Mouse (Mus musculus) liver, embryonic 13.5 days (tissue): ENCODE results near the gene Tmem210. TPM values are rescaled to one million over a fixed set of nuclear protein-coding genes. Genes with fewer than 3 reads are reported as not detected.
A peak's percentile ranks its signal among the peaks of the same experiment; 100 is the strongest.

Experiments used
- ATAC-seq: fragments of 200-750 bp; cut with Nextera tagmentation; 2 replicates; pipeline ENCODE4 v1.8.0; 2017; ENCODE audit warnings: low read depth, mild to moderate bottlenecking, moderate number of reproducible peaks, moderate library complexity
- DNase-seq: peaks from one replicate; pipeline ENCODE4 v3.0.0; 2022
- H3K27ac ChIP-seq: fragments of 300-500 bp; sonication (generic); 2 replicates; pipeline ENCODE4 v1.5.1; 2015; ENCODE audit warnings: moderate library complexity, mild to moderate bottlenecking, inconsistent platforms
- H3K27me3 ChIP-seq: fragments of 300-500 bp; sonication (generic); 2 replicates; pipeline ENCODE4 v1.6.1; 2015; ENCODE audit warnings: mild to moderate bottlenecking, inconsistent platforms
- H3K36me3 ChIP-seq: fragments of 300-500 bp; sonication (generic); 2 replicates; pipeline ENCODE4 v1.6.1; 2015; ENCODE audit warnings: mild to moderate bottlenecking, inconsistent platforms
- H3K4me1 ChIP-seq: fragments of 300-500 bp; sonication (generic); replicated peaks from 2 replicates; pipeline ENCODE4 v1.6.1; 2015; ENCODE audit warnings: inconsistent platforms
- H3K4me2 ChIP-seq: fragments of 300-500 bp; sonication (generic); 2 replicates; pipeline ENCODE4 v1.6.1; 2015; ENCODE audit warnings: inconsistent platforms, mild to moderate bottlenecking, moderate library complexity
- H3K4me3 ChIP-seq: fragments of 300-500 bp; sonication (generic); replicated peaks from 2 replicates; pipeline ENCODE4 v1.5.1; 2015; ENCODE audit warnings: mild to moderate bottlenecking, inconsistent platforms
- H3K9ac ChIP-seq: fragments of 300-500 bp; sonication (generic); 2 replicates; pipeline ENCODE4 v1.6.1; 2015; ENCODE audit warnings: mild to moderate bottlenecking, inconsistent platforms
- H3K9me3 ChIP-seq: fragments of 300-500 bp; sonication (generic); replicated peaks from 2 replicates; pipeline ENCODE4 v1.6.1; 2016; ENCODE audit warnings: inconsistent platforms
- WGBS: fragments of 180-500 bp; shearing (Covaris S2); methylation state at CpG from one replicate; pipeline ENCODE4 v1.1.7; 2015; ENCODE audit not compliant: insufficient replicate concordance; 5-methylcytosine and 5-hydroxymethylcytosine counted together
- polyA plus RNA-seq: library from polyadenylated mRNA; unstranded; fragments of >200 nt; fragmentation: Nextera tagmentation; extraction: Ambion mirVana; gene quantifications from 2 replicates; pipeline ENCODE4 v1.2.1, GENCODE M21; 2015

Tmem210 gene
- polyA plus RNA-seq, 1 experiment from 2014 or later = not detected

DNA sequence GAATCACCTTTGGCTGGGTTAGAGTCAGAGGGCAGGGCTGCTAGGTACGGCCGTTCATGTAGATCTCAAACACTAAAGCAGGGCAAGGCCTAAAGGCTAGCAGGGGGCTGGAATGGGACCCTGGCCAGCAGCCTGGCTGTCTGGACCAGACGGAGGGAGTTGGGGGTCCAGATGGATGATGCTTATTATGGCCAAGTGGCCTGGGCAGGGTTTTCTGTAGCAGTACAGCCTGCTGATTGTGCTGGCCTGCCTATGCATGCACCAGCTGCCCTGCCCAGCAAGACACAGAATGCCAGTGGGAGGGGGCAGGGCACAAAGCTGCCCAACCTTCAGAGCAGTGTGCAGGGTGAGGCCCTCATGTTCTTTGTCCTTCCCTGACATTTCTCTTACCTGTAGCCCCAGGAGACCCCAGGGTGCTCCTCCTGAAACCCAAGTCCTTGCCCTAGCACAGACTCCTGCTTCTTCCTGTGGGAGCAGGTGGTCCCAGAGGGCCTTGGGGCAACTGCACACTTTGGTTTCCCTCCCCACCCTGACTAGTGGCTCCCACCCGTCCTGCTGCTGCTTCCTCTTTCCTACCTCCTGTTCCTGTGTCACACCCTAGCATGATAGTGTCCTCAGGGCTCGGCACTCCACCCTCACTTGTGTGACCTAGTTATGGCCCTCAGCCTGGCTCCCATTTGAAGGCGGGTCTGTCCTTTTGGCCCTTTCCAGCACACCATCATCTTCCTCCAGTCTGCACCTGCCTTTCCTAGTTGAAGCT is 21.9 kb upstream of the Tmem210 start:
- Histone ChIP-seq H3K4me2 (peak overlapping the region; percentile 99), H3K9ac (peak overlapping the region; percentile 37), H3K9me3 (no peaks in the 10 kb centered on the region), H3K36me3 (peaks cover 30% of the 10 kb centered on the region), H3K4me1 (peaks cover 83% of the 10 kb centered on the region), H3K4me3 (peak overlapping the region; percentile 29), H3K27me3 (0 out of 2 replicates have a peak, but pooled peaks cover 10% of the 10 kb centered on the region), H3K27ac (peak overlapping the region; percentile 66; the same call in 1 of the 2 replicates)
- DNase-seq (no peak), ATAC-seq (no peak)
- WGBS = 43% methylated on average over 6 of the region's 6 CpGs

DNA sequence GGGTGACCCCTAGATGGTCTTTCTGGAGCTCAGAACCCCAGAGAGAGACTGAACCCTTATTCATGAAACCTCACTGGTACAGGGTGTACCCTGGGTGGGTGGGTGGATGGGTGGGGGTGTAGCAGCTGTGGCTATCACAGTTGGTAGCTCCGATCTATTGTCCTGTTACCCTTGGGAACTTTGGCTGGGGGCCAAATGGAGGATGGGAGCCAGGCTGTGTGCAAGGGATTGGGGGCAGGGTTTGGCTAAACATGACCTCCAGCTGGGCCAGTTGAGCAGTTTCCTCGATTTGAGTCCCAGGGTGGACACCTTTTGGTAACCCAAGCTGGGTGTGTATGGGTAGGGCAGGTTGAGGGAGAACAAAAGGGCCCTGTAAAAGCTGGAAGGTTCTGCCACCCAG is 21.2 kb upstream of the Tmem210 start:
- Histone ChIP-seq H3K9me3 (no peaks in the 10 kb centered on the region), H3K4me3 (0 out of 2 replicates have a peak overlapping the region, but pooled peaks have one; percentile 29), H3K27me3 (0 out of 2 replicates have a peak, but pooled peaks cover 10% of the 10 kb centered on the region), H3K4me1 (peaks cover 85% of the 10 kb centered on the region), H3K27ac (peak overlapping the region; percentile 66), H3K36me3 (peaks cover 32% of the 10 kb centered on the region), H3K9ac (peak overlapping the region; percentile 37), H3K4me2 (peak overlapping the region; percentile 99)
- WGBS = 49% methylated on average over 2 of the region's 2 CpGs
- no peak for ATAC-seq
- no peak for DNase-seq

DNA sequence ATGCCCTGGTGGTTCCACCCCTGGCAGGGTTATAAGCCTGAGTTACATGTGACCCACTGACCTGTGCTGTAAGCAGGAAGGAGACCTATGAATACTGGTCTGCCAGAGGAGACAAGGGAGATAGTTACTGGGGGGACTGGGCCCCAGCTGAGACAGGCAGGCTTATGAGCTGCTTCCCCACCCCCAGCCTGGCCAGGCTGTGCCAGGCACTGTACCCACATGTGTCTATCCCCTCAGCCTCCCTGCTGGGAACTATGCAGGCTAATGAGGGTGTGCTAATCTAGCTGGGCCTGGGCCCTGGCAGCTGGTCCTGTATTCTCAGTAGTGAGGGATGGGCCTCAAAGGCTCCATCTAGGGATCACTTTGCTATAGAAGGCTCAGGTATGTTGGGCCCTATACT is 20.7 kb upstream of the Tmem210 start:
- DNase-seq (no peak), ATAC-seq (no peak)
- peak overlapping the region; percentile 66 for H3K27ac ChIP-seq
- H3K36me3 ChIP-seq = peaks cover 32% of the 10 kb centered on the region
- H3K27me3 ChIP-seq = 0 out of 2 replicates have a peak, but pooled peaks cover 10% of the 10 kb centered on the region
- H3K4me1 ChIP-seq = peaks cover 80% of the 10 kb centered on the region
- no peaks in the 10 kb centered on the region for H3K9me3 ChIP-seq
- H3K4me2 ChIP-seq = 0 out of 2 replicates have a peak overlapping the region, but pooled peaks have one; percentile 99
- no peak overlapping the region for H3K4me3 ChIP-seq
- H3K9ac ChIP-seq = peak overlapping the region; percentile 37

DNA sequence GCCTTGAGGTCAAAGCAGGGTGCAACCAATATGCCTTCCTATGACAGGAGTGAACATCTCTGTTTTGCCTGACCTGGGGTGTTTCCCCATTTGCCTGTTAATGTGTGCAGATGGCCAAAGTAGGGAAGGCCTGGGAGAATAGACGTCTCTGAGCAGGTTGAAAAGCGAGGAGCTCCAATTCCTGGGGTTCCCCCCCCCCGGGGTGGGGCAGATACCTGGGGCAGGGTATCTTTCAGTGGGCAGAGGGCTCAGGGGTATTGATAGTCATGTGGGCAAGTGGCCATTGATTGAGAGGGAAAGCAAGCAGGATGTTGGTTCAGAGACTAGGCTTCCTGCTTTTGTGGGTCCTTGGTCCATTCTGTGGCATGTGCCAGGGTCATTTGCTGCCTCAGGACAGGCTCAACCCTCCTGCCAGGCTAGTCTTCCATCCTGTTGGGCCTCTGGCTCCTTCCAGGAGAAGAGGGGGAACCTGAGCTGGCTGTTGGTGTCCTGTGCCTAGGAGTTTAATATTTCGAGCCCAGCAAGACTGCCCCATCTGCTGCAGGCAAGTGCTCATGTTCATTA is 20.1 kb upstream of the Tmem210 start:
- no peak for DNase-seq
- peaks cover 81% of the 10 kb centered on the region for H3K4me1 ChIP-seq
- 69% methylated on average over 4 of the region's 4 CpGs for WGBS
- peak overlapping the region; percentile 16; the same call in 1 of the 2 replicates for H3K27ac ChIP-seq
- no peak overlapping the region for H3K4me3 ChIP-seq
- H3K9ac ChIP-seq = 0 out of 2 replicates have a peak overlapping the region, but pooled peaks have one; percentile 7
- peaks cover 32% of the 10 kb centered on the region for H3K36me3 ChIP-seq
- ATAC-seq = no peak
- no peak overlapping the region for H3K4me2 ChIP-seq
- no peaks in the 10 kb centered on the region for H3K9me3 ChIP-seq
- 0 out of 2 replicates have a peak, but pooled peaks cover 10% of the 10 kb centered on the region for H3K27me3 ChIP-seq

DNA sequence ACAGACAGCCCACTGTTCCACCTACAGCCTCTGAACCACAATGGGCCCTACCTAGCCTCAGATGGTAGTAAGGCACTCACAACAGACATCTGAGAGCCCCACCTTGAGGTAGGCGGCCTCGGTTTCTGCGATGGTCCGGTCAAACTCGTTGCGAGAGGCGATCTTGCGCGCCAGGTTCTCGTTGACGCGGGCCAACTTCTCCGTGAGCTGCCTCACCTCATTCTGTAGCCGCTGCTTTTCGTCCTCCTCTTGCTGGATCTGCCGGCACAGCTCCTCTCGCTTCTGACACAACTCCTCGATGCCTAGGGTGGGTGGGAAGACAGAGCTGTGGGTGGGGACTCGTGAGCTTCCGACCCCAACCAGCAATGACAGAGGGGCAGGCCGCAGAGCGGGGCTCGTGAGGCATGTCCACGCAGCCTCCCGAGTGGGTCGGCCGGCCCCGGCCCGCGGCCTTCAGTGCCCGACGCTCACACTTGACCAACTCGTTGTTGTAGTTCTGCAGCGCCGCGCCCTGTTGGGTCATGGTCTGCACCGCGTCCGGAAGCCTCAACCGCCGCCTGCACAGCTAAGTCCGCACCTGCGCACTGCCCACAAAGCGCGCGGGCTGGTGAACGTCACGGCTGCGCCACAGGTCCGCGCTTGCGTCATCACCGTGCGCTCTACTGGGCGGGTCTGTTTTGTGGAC is 16.0 kb upstream of the Tmem210 start, which contains the start of the genes Ssna1 and Anapc2:
Gene Ssna1, minus strand, starts transcription at position 612 of the 685 bp plus-strand sequence.
Gene Anapc2, plus strand, starts transcription at position 652 of the 685 bp plus-strand sequence.
- H3K27ac ChIP-seq = peak within 1 kb of the TSS; percentile 86
- H3K4me1 ChIP-seq = peaks cover 52% of the 10 kb centered on the region
- H3K9ac ChIP-seq = peak within 1 kb of the TSS; percentile 90
- peak within 1 kb of the TSS; percentile 94 for H3K4me3 ChIP-seq
- H3K27me3 ChIP-seq = no peaks in the 10 kb centered on the region
- peaks cover 69% of the 10 kb centered on the region for H3K36me3 ChIP-seq
- peak within 1 kb of the TSS; percentile 93 for H3K4me2 ChIP-seq
- H3K9me3 ChIP-seq = no peaks in the 10 kb centered on the region
- WGBS = under 1% methylated on average over 55 of the region's 55 CpGs
- DNase-seq = peak; percentile 97
- peak; percentile 94 for ATAC-seq

DNA sequence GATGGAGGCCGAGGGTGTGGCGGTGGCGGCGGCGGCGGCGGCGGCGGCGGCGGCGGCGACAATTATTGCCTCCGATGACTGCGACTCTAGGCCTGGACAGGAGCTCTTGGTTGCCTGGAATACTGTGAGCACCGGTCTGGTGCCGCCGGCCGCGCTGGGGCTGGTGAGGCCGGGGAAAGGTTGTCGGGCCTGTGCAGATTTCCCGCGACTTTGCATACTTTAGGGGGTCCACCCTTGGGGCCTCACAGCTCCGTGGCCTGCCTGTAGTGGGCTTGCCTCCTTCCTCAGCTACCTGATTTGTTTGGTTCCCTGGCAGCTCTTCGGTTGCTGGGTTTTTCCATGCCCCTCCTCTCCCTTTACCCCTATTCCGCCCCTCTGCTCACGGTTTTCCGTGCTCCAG is 15.4 kb upstream of the Tmem210 start:
- DNase-seq = no peak
- Histone ChIP-seq H3K9me3 (no peaks in the 10 kb centered on the region), H3K4me2 (peak overlapping the region; percentile 93), H3K36me3 (peaks cover 74% of the 10 kb centered on the region), H3K27ac (peak overlapping the region; percentile 86), H3K4me1 (peaks cover 46% of the 10 kb centered on the region), H3K4me3 (peak overlapping the region; percentile 94), H3K9ac (peak overlapping the region; percentile 90), H3K27me3 (no peaks in the 10 kb centered on the region)
- ATAC-seq = peak; percentile 55
- WGBS = under 1% methylated on average over 29 of the region's 29 CpGs

DNA sequence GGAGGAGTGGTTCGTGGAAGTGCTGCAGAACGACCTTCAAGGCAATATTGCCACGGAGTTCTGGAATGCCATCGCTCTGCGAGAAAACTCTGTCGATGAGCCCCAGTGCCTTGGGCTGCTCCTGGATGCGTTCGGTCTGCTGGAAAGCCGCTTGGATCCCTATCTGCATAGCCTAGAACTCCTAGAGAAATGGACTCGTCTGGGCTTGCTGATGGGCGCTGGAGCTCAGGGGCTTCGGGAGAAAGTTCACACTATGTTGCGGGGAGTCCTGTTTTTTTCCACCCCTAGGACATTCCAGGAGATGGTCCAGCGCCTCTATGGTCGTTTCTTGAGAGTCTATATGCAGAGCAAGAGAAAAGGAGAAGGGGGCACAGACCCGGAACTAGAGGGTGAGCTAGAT is 14.9 kb upstream of the Tmem210 start:
- 32% methylated on average over 16 of the region's 16 CpGs for WGBS
- Histone ChIP-seq H3K4me1 (peaks cover 41% of the 10 kb centered on the region), H3K36me3 (peaks cover 77% of the 10 kb centered on the region), H3K9ac (peak overlapping the region; percentile 90), H3K27me3 (no peaks in the 10 kb centered on the region), H3K4me3 (peak overlapping the region; percentile 94), H3K27ac (peak overlapping the region; percentile 86), H3K9me3 (no peaks in the 10 kb centered on the region), H3K4me2 (peak overlapping the region; percentile 93)
- no peak for DNase-seq
- ATAC-seq = no peak

DNA sequence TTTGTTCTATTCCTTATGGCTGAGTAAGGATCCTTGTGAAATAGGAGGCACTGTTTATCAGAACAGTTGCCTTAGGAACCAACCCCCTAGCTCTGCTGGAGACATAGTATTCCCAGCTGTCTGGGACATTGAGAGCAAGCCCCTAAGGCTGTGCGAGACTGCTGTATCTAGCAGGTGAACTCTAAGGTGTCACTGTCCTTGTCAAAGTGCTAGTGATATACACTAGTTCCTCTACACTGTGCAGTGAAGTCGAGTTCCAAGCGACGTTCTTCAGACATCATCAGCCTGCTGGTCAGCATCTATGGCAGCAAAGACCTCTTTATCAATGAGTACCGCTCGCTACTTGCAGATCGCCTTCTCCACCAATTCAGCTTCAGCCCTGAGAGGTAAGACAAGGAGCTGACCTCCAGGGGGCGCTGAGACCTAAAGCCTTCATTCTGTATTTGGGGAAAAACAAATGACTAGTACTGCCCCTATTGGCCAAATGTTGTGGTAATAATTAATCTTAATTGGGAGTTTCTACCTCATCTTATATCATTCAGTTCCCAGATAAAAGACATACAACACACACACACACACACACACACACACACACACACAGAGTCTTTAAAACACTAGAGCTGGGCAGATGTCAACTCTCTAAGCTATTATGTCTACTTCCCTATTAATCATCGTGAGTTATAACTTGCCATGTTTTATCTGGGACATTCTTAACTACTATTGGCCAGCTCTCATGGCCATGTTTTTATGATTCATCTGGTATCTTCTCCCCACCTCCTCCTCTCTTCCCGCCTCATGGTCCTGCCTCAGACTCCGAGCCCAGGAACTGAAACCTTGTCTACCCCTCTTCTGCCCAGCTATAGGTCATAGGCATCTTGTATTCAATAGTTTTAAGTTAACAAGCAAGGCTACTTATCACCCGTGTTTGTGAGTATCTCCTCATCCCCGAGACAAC is 8.7 kb upstream of the Tmem210 start:
- Histone ChIP-seq H3K27ac (no peak overlapping the region), H3K27me3 (no peaks in the 10 kb centered on the region), H3K9me3 (no peaks in the 10 kb centered on the region), H3K36me3 (peaks cover 95% of the 10 kb centered on the region), H3K4me2 (no peak overlapping the region), H3K4me1 (no peaks in the 10 kb centered on the region), H3K9ac (no peak overlapping the region), H3K4me3 (no peak overlapping the region)
- 57% methylated on average over 13 of the region's 13 CpGs for WGBS
- ATAC-seq = peak; percentile 34; the same call in 1 of the 2 replicates
- DNase-seq = peak; percentile 68

DNA sequence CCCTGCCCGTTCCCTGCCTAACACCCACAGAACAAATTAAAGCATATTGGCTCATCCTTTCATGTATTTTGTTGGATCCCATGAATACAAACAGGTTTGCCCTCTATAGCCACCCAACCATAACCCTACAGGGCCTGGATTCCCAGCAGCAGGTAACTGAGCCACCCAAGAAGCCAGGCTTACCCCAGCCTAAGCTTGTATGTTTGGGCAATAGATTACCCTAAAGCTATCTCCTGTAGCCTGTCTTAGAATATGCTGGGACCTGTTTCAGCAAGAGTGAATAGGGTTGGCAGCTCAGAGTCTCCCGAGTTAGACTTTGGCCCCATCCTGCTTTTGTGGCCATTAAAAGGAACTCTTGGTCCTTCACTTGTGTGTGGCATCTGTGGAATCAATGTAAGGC is 2.4 kb upstream of the Tmem210 start:
- peaks cover 32% of the 10 kb centered on the region for H3K27me3 ChIP-seq
- H3K9ac ChIP-seq = no peak overlapping the region
- no peak overlapping the region for H3K27ac ChIP-seq
- peaks cover 26% of the 10 kb centered on the region for H3K4me1 ChIP-seq
- ATAC-seq (no peak), DNase-seq (no peak)
- no peak overlapping the region for H3K4me2 ChIP-seq
- no peak overlapping the region for H3K4me3 ChIP-seq
- H3K9me3 ChIP-seq = no peaks in the 10 kb centered on the region
- WGBS = 73% methylated on average over 2 of the region's 2 CpGs
- peaks cover 54% of the 10 kb centered on the region for H3K36me3 ChIP-seq

DNA sequence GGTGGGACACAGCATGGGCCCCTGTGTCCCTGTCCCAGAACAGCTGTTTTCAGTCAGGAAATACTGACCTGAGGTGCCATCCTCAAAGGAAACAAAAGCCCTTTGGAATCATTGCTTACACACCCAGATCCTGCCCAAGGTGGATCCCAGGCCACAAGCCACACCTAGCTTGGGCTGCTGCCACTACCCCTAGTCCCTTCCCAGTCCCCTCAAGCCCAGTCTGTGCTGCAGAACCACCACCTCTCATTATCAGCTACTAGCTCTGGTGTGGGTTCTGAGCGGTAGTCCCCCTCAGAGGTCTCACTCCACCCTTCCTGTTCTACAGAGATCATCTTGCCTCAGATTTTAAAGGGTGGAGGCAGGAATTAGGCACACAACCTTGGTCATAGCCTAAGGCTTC is 1.6 kb upstream of the Tmem210 start:
- ATAC-seq = peak; percentile 65
- WGBS = 6% methylated on average over 1 of the region's 1 CpGs
- DNase-seq = no peak
- Histone ChIP-seq H3K4me2 (0 out of 2 replicates have a peak overlapping the region, but pooled peaks have one; percentile 11), H3K4me3 (no peak overlapping the region), H3K27ac (peak overlapping the region; percentile 19; the same call in 1 of the 2 replicates), H3K4me1 (peaks cover 28% of the 10 kb centered on the region), H3K9ac (peak overlapping the region; percentile 19; the same call in 1 of the 2 replicates), H3K9me3 (no peaks in the 10 kb centered on the region), H3K27me3 (peaks cover 40% of the 10 kb centered on the region), H3K36me3 (peaks cover 46% of the 10 kb centered on the region)
